Mouse (Mus musculus): ENCODE data around the gene Vmn1r218.

GRCm38 (mm10) chr13:23159012-23159411 lies 26.1 kb downstream of the Vmn1r218 start, which contains the start of gene Vmn1r219:
- TF ChIP-seq CTCF (IDR thresholded peaks at IDR 0.05; ENCODE audit: extremely low read depth, insufficient read depth, low read length) (no peak), POLR2A (IDR thresholded peaks at IDR 0.05; ENCODE audit: extremely low read depth, insufficient read depth, low read length) (no peak)

Data from cortical plate, adult 2 months (tissue).